Mouse (Mus musculus) naive thymus-derived CD4-positive, alpha-beta T cell, adult 5 months (primary cell): ENCODE data around the gene Slc25a36. TPM values are rescaled to one million over a fixed set of nuclear protein-coding genes. Genes with fewer than 3 reads are reported as not detected.

Experiments used
- polyA plus RNA-seq: library from polyadenylated mRNA; unstranded; fragments of 100-300 nt; shearing (Covaris generic); gene quantifications from one replicate; pipeline ENCODE4 v1.2.1, GENCODE M21; 2017

Gene Slc25a36
- polyA plus RNA-seq = 148 TPM

GRCm38 (mm10) chr9:97110571-97111390, at the start of gene Slc25a36:
Gene Slc25a36 (minus strand): TSS chr9:97111157.

Other genes with a start within 250 kb of the Slc25a36 start
- gene Pxylp1, start 218.5 kb downstream of the Slc25a36 start, polyA plus RNA-seq = 29.6 TPM
- gene Spsb4, start 92.3 kb downstream of the Slc25a36 start, polyA plus RNA-seq = not detected